Mouse (Mus musculus) lung, adult 18-20 months (tissue): Measurements from ENCODE around the gene Slc16a10.

ENCODE experiments used
- DNase-seq, 2 experiments: peaks; one replicate each; pipeline ENCODE4 v3.0.0; 2022; ENCODE audit warnings: mixed read lengths in 2 of 2

The Slc16a10 gene

GRCm38 (mm10) chr10:40141864-40142523 lies at the start of gene Slc16a10:
Gene Slc16a10 (minus strand): TSS chr10:40142258.
- peak; percentile 94 to 95 for DNase-seq

DNA sequence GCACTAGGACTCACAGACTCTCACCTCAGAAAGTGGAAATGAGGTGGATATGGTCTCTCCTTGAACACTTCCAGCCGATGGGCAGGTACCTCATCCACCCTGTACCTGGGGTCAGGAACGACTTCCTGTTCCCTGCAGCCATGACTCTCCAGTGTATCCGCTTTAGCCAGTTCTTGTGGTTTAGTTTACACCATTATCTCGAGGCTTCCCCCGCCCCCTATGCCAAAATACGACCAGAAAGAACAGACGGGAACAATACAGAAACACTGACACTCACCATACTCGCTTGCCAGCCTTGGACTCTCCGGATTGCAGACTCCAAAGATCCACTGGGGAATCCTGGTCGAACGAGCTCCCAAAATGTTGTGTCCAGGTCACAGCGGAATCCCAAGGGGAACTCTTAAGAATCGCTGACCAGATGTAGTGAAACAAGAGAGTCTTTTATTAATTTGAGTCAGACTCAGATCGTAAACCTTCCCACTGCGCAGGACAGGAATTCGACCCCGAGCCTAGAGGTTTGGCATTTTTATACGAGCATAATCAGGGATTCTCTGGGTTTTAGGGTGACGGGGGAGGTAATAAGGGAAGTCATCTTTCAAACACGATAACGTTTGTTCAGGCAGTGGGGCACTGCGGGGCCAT lies 49.4 kb upstream of the Slc16a10 start:
- DNase-seq: no peak

DNA sequence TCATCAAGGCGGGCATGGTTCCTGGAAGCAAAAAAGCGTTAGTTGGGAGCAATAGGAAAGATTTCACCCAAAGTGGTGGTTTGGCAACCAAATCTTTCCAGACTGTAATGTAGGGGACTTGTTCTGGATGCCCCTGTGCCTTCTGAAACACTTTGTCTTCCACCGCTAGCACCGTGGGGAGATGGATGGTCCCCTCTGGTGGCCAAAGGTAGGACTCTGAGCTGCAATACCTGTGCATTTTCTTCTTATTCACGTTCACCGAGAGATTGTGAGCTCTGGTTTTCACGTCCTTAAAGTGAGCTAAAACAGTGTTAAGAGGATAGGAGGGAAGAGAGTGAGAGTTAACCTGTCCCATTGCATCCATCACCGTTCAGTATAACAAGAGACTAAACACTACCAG lies 48.8 kb upstream of the Slc16a10 start:
- DNase-seq: no peak

GRCm38 (mm10) chr10:40189689-40190088 lies 47.6 kb upstream of the Slc16a10 start:
- no peak for DNase-seq

- DNase-seq: peak; percentile 15 to 35
These were observed 46.8 kb upstream of the Slc16a10 start for GRCm38 (mm10) chr10:40188831-40189230.

DNA sequence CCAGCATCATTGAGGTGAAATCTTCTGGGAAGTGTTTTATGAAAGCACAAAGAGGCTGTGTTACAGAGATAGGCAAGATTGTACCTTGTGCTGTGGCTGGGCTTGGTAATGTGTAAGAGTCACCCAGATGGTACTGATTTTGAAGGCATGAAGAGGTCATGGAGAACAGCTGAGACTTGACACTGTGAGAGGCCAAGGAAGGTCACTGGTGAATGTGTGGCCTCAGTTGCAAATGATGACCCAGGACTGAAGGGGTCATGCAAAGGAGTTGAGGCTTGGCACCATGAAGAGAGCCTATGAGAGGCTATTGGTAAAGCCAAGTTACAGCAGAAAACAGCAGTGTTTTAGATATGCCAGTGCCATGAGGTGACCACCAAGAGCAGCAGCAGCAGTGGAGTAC lies 43.9 kb upstream of the Slc16a10 start:
- DNase-seq: no peak

DNA sequence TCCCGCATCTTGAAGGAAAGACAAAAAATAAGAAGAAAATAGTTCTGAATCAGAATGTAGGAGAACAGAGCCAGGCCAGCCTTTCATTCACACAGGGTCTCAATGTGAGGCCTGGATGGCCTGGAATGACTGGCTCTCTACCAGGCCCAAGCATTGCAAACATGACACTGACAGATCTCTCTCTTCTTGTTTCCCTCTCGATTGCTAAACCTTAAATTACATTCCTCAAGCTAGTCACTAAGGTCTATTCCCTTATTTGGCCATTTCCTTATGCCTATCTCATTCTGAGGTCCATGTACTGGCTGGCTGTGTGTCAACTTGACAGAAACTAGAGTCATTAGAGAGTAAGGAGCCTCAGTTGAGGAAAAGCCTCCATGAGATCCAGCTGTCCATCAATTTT lies 38.0 kb upstream of the Slc16a10 start:
- no peak for DNase-seq

DNA sequence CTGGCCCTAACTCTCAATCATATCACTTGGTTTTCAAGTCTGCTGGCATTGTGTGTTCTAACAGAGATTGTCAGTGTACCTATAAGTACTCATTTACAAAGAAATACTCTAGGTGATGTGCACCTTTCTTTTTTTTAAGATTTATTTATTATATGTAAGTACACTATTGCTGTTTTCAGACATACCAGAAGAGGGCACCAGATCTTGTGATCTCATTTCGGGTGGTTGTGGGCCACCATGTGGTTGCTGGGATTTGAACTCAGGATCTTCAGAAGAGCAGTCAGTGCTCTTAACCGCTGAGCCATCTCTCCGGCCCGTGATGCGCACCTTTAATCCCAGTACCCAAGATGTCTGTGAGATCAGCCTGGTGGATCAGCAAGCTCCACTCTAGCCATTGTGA lies 37.1 kb upstream of the Slc16a10 start:
- DNase-seq: no peak

DNA sequence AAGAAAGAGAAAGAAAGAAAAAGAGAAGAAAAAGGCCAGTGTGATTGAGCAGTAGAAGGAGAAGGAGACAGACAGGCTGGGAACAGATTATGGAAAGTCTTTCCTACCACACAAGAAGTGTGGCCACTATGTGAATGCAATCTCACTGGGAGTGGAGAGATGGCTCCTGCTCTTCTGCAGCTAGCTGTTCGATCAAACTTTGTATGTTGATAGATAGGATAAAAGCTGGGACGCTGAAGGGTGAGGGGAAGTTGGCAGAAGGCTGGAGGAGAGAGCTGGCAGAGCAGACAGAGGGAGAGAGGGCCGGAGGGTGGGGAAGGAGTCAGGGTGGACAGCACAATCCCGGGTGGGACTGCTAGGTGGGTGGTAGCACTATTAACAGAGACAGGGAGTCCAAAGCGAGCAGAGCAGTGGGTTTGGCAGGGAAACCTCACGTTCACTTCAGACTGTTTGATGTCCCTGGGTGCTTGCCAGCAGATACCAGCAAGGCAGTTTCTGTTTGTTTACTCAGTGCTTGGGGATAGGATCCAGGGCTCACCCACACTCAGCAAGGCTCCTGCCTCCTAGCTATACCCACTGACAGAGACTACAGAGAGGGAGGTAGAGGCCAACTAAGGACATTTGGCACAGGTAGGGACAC lies 35.4 kb upstream of the Slc16a10 start:
- peak; percentile 75 to 87 for DNase-seq

DNA sequence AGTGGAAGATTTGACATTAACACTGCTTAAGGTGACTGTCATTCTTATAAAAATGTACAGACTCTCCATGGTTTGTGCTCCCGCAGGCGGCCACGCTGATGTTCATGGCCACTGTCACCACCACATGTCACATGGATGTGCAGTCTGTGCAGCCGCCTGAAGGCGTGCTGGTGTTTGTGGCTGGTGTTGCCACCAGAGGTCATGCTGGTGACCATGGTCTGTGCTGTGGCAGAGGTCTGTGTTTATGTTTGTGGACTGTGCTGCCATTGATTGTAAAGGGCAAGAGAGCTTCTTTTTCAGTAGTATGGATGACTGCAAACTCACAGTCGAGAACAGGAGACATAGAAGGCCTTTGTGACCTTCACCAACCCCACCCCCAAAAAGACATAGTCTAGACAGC lies 30.1 kb upstream of the Slc16a10 start:
- no peak for DNase-seq

- no peak for DNase-seq
These were observed 29.2 kb upstream of the Slc16a10 start for GRCm38 (mm10) chr10:40171211-40171610.

DNA sequence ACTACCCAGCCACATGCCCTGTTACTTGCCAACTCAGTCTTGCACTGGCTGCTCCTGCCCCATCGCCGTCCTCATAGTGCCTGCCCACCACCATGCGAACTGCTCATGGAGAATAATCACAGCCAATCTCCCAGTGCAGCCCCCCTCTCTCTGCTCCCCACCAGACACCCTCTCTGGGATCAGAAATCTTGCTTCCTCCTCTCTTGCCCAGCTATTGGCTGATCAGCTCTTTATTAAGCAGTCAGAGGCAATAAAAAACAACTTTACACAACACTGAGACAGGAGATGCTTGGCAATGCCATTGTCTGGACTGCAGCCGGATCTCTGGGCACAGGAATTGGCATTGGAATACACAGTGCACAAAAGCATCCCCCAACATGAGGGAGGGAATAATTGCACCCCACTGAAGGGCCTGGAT lies 28.1 kb upstream of the Slc16a10 start:
- DNase-seq: no peak

DNA sequence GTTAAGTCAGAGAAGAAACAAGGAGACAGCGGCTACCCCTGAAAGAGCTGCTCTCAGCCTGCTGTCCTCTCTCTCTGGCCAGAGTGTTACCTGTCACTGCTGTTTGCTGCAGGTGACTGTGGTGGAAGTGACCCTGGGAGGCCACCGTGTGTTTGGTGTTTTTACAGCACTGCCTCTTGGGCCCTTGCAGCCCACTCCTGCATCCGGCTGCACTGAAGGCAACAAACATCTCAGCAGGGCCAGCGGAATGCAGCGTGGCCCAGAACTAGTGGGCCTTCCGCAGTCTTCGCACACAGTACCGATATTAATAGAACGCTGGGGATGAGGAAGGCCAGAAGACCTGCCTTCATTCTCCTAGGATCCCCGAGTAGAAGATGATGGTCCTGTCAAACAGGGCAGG lies 27.5 kb upstream of the Slc16a10 start:
- no peak for DNase-seq

GRCm38 (mm10) chr10:40169088-40169487 lies 27.0 kb upstream of the Slc16a10 start:
- no peak for DNase-seq

GRCm38 (mm10) chr10:40164421-40165386 lies 22.6 kb upstream of the Slc16a10 start:
- no peak for DNase-seq

DNA sequence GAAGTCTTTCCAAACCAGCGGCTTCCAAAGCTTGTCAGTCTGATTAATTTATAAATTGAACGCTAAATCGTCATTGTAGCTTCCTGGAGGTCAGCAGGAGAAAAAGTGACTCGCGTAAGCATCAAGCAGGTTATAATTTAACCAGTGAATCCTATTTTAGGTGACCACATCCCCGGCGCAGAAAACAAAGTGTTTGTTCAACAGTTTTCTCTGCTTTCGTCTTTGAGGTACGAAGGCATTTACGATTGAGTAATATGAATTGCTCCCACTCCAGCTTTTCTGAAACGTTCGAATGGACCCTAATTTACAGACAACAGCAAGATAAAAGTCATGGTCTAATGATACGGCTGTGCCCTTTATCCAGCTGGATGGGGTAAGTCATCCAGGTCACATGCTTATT lies 21.9 kb upstream of the Slc16a10 start:
- DNase-seq: no peak

- DNase-seq: no peak
These were observed 21.3 kb upstream of the Slc16a10 start for GRCm38 (mm10) chr10:40163338-40163737.

- no peak for DNase-seq
These were observed 19.7 kb upstream of the Slc16a10 start for GRCm38 (mm10) chr10:40161701-40162255.

DNA sequence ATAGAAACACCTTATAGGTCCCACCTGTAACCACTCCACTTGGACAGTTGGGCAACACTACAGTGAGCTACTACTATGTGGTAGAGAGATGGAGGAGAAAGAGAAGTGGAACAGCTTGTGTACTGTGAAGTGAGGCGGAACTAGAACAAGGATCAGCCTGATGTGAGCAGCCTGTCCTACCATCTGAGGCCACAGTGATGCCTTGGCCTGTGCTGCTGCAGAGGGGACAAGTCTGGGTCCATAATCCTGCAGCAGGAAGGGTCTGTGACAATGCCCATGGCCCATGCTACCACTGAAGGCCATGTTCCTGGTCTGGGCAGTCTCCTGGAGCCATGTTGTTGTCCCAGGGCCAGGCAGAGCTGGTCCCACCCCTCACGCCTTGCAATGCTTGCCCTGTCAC lies 19.2 kb upstream of the Slc16a10 start:
- no peak for DNase-seq

- DNase-seq: no peak
These were observed 10.4 kb upstream of the Slc16a10 start for GRCm38 (mm10) chr10:40152550-40152857.

- no peak for DNase-seq
These were observed 9.9 kb upstream of the Slc16a10 start for GRCm38 (mm10) chr10:40151852-40152549.

DNA sequence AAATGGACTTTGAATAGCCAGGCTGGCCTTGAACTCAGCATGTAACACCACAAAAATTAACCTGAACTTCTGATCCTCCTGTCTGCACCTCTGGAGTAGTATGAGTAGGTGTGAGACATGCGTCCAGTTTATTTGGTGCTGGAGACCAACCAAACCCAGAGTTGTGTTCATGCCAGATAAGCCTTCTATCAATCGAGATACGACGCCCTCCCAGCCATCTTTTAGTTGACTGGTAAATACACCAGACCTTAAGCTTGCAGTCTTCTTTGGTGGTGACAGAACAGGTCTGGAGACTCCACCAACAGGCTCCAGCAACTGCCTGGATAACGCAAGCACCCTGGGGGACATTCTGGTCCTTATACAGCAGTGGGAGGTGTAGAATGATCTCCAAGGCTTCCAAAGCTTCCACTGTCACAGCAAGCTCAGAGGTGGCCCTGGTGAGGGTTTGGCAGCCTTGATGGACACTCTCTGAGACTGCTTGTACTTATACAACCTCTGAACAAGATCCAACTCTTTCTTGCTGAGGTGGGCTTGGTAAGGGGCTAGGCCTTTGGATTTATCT lies 7.6 kb upstream of the Slc16a10 start:
- no peak for DNase-seq
